Mouse (Mus musculus) ovary, adult 10 weeks (tissue): ENCODE measurements around the gene F2rl1. TPM values are rescaled to one million over a fixed set of nuclear protein-coding genes. Genes with fewer than 3 reads are reported as not detected.

Source experiments
- polyA plus RNA-seq: library from polyadenylated mRNA; stranded (reverse); fragments of 350-450 nt; fragmentation: Illumina TruSeq; extraction: RNeasy Lipid Tissue Mini Kit (QIAGEN cat#74804); gene quantifications from one replicate; pipeline ENCODE4 v1.2.3, GENCODE M21; 2014

F2rl1 gene
- polyA plus RNA-seq: 2.1 TPM

DNA sequence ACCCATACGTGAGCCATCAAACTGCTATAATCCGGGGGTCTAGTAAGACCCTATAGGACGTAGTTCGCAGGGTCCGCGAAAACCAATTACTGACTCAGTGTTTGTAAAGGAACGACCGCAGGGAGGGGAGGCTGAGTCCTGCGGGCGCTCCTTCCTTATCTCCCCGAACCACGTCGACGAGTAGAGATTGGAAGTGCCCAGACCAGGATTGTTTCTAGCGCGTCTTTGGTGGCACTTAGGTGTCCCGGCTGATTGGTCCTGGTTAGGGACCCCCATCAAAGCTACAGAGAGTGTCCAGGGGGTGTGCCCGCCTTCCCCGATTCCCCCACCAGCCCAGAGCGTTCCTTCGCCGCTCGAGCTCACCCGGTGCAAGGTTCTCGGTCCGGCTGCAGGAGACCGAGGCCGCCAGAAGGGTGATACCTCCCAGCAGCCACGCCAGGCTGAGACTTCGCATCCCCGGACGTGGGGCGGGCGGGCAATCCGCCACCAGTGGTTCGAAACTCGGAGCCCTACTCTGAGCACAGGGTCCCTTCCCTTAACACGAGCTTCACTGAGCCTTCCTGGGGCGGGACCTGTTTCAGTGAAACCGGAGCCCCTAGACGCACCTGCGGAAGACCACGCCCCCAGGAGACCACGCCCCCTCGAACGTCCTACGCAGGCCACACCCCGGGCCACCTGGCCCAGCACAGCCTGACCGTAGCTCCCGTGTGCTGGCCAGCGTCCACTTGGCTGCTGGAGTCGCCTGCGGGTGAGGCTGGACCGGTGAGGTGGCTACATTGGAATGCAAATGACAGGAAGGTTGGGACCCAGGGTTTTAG lies at the start of gene F2rl1:
Gene F2rl1 (minus strand): TSS at position 554 of the 818 bp plus-strand sequence.

DNA sequence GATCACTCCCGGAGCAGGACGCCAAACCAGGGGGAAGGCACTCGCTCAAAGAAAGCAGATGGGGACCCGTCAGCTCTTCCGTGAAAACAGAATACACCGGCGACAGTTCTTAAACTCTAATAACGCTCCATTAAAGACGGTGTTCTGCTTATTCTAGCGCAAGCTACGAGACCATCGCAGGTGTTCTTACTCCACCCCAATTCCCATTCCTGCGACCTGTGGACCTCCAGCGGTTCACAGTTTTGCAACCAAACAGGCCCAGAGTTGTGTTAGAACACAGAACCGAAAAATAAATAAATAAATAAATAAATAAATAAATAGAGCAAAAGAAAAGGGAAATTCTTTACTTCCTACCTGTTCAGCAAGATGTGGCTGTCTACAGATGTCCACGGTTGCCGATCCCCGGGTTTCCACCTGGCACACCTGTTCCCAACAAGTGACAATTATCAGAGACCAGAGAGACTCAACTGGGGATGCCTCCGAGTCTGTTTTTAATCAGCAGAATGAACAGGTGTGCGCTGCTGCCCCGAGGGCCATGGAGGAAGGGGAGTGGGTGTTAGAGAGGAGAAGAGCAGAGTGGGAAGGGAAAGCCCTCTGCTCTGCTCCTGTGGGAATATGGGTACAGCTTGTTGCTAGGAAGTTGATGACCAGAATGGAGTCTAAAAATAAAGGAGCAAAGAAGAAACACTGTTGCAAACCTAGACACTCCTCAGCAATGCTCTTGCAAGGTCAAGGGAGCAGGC lies 46.2 kb downstream of the F2rl1 start, which contains the start of gene S100z:
Gene S100z (minus strand): TSS at position 51 of the 743 bp plus-strand sequence.

Other genes starting within 250 kb of the F2rl1 start
- 157 TPM for gene Zbed3, start 201.6 kb downstream of the F2rl1 start, polyA plus RNA-seq
- gene Aggf1, start 149.9 kb downstream of the F2rl1 start, polyA plus RNA-seq: 42.6 TPM
- not detected for gene Crhbp, start 80.3 kb downstream of the F2rl1 start, polyA plus RNA-seq
- not detected for gene S100z, start 46.5 kb downstream of the F2rl1 start, polyA plus RNA-seq
- 45.3 TPM for gene F2r, start 93.3 kb upstream of the F2rl1 start, polyA plus RNA-seq
- gene F2rl2, start 171.6 kb upstream of the F2rl1 start, polyA plus RNA-seq: not detected